Mouse (Mus musculus) mouse embryonic stem cell (cell line): ENCODE results near the gene Cd274.

ENCODE experiments used
- in situ Hi-C, 2 experiments: fragments of 300-500 bp; cut with MboI; formaldehyde crosslinking; loops; 1 replicate in 1 of 2; 3 replicates in 1 of 2; pipeline ENCODE4 v1.14.3; 2019 to 2020; ENCODE audit warnings: low sequenced_read_pairs in 2 of 2, low pct_unique_long_range_greater_than_20kb in 1 of 2, mixed read lengths in 1 of 2; ENCODE audit not compliant: unreplicated experiment in 1 of 2

Gene Cd274

DNA sequence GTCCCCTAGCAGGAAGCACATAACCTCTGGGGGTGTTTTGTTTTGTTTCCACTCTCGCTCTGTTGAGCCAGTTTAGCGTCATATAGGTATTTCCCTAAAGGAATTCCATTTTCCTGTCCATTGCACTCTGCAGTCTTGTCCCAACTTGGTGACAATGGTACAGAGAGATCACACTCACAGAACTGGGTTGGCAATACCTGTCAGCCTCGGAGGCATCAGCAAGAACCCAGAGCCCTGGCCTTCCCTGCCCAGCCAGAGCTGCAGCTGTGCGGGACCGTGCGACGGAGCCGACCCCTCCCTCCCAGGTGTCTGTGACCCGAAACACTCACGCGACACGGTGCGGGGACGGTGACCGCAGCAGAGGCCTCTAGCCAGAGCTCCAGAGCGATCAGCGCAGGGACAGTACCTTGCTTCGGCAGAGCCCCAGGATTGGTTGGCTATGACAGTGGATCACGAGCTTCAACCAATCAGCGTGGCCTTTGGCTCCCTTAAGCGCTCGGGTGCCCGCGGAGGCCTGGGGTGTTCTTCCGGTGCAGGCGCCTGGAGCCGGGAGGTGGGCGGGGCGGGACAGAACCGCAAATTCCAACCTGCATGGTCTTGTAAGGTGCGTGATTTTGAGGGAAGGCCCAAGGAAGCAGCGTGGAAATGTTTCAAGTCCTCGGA, 5.7 kb upstream of the Cd274 start:
- in situ Hi-C loops, result loop anchor here in 1 of 2 experiments (25.0 kb wide), 1 partner anchor 574 kb away; no protein-coding TSS in a partner anchor

GRCm38 (mm10) chr19:29362173-29362930, 4.9 kb upstream of the Cd274 start:
- in situ Hi-C loops, result loop anchor here in 1 of 2 experiments (25.0 kb wide), 1 partner anchor 575 kb away; no protein-coding TSS in a partner anchor

DNA sequence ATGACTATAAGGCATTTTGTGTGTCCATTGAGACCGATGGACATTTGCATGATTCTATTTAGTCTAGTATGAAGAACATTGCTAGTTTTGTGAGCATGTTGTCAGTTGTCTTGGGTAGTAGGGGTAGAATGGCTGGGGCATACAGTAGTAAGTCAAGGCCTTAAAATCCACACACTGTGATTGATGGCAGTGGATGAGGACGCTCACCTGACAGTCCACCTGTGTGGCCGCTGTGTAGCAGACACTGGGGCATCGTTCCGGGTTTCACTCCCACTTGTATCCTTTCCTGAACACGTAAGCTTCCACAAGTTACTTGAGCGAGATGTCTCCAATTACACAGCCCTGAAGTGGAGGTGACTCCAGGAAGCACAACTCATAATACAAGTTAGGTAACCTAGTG, 3.7 kb upstream of the Cd274 start:
- in situ Hi-C loops, result loop anchor here in 1 of 2 experiments (25.0 kb wide), 1 partner anchor 576 kb away; no protein-coding TSS in a partner anchor

GRCm38 (mm10) chr19:29364076-29364475, 3.2 kb upstream of the Cd274 start:
- in situ Hi-C loops, result loop anchor here in 1 of 2 experiments (25.0 kb wide), 1 partner anchor 577 kb away; no protein-coding TSS in a partner anchor

- in situ Hi-C loops, result loop anchor here in 1 of 2 experiments (25.0 kb wide), 1 partner anchor 578 kb away; no protein-coding TSS in a partner anchor
These were observed 2.1 kb upstream of the Cd274 start for GRCm38 (mm10) chr19:29365105-29365504.

DNA sequence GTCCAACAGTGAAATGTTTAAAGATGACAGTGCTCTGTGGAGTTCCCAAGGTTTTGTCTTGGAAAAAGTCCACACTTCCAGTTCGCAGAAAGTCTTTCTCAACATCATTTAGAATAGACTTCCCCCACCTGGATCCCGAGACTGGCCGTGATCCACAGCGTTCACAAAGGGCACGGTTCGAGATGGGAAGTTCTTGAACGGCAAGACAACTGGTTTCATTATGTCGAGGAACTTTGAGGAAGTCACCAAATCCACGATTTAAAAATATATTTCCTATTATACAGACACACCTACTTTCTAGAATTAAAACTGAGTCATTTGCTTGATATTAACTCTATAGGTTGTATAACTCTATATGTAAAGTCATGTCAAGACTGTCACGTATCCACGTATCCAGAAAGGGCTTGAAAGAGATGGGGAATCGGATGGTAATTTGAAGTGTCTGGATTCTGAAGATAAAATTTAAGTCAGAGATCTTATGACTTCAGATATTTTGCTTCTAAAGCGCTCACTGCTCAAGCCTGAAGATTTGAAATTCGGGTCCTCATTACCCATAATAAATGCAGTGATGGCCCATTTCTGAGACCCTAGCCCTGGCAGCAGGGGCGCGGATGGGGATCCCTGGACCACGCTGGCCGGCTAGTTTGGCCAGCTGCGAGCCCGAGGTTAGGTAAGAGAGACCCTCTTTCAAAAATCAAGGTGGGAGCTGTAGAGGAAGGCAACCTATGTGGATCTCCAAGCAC, 858 bp upstream of the Cd274 start:
- in situ Hi-C loops, result loop anchor here in 1 of 2 experiments (25.0 kb wide), 1 partner anchor 579 kb away; no protein-coding TSS in a partner anchor

DNA sequence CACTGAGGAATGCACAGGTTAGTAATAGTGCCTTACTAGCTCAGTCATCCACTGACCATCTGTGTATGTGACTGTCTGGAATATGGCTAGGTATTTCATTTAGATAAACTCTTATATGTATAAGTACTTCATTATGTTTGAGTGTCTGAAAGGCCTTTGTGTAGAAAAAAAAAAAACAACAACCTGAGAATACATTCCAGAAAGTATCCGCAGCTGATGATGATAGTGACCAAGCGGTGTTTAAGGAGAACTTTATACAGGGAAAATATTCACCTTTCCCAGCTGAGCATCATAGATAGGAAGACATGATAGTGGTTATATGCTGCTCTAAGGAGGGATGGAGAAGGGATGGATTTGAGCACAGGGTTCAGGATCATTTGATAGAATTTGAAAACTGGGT, 786 bp downstream of the Cd274 start:
- in situ Hi-C loops, result loop anchor here in 1 of 2 experiments (25.0 kb wide), 1 partner anchor 581 kb away; no protein-coding TSS in a partner anchor

- in situ Hi-C loops, result loop anchor here in 1 of 2 experiments (25.0 kb wide), 1 partner anchor 581 kb away; no protein-coding TSS in a partner anchor
These were observed 1.5 kb downstream of the Cd274 start for GRCm38 (mm10) chr19:29368671-29369309.

GRCm38 (mm10) chr19:29370112-29370511, 2.9 kb downstream of the Cd274 start:
- in situ Hi-C loops, result loop anchor here in 1 of 2 experiments (25.0 kb wide), 1 partner anchor 583 kb away; no protein-coding TSS in a partner anchor

DNA sequence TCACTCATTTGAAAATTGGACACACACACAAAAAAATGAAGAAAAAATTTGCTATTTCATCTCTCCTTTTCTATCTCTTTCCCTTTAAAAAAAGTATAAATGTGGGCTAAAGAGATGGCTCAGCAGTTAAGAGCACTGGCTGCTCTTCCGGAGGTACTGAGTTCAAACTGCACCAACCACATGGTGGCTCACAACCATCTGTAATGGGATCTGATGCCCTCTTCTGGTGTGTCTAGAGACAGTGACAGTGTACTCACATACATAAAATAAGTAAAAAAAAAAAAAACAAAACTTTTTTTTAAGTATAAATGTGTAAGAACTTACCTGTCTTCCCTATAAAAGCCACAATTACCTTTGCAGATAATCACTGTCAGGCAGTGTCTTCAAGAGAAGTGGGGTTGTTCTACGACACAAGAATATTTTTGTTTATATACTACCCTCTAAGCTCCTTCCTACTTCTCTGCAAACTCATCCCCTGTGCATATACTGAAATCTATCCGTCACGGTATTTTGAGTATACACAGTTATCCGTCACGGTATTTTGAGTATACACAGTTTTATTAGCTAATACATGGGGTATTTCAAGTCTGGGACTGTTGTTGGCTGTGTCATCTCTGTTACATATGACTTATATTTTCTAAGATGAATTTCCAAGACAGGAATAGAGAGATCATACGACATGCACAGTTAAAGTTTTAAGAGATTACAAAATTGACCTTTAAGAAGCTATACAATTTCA, 3.5 kb downstream of the Cd274 start:
- in situ Hi-C loops, result loop anchor here in 1 of 2 experiments (25.0 kb wide), 1 partner anchor 583 kb away; no protein-coding TSS in a partner anchor

GRCm38 (mm10) chr19:29371284-29372081, 4.2 kb downstream of the Cd274 start:
- in situ Hi-C loops, result loop anchor here in 1 of 2 experiments (25.0 kb wide), 1 partner anchor 584 kb away; no protein-coding TSS in a partner anchor

- in situ Hi-C loops, result loop anchor here in 1 of 2 experiments (25.0 kb wide), 1 partner anchor 585 kb away; no protein-coding TSS in a partner anchor
These were observed 4.9 kb downstream of the Cd274 start for GRCm38 (mm10) chr19:29372138-29372537.

DNA sequence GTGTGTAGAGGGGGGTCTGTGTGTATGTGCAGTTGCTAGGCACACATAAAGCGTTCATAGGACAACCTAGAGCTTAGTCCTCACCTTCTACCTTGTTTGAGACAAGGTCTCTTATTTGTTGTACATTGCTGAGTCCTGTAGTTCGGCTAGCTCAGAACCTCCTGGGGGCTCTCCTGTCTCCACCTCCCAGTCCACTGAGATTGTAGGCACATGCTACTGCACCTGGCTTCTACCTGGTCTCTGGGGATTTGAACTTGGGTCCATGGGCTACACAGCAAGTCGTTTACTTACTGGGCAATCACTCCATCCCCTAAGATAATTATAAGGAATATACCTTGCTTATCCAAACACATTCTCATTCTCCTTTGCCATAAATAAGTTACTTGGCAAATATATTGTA, 5.4 kb downstream of the Cd274 start:
- in situ Hi-C loops, result loop anchor here in 1 of 2 experiments (25.0 kb wide), 1 partner anchor 585 kb away; no protein-coding TSS in a partner anchor

DNA sequence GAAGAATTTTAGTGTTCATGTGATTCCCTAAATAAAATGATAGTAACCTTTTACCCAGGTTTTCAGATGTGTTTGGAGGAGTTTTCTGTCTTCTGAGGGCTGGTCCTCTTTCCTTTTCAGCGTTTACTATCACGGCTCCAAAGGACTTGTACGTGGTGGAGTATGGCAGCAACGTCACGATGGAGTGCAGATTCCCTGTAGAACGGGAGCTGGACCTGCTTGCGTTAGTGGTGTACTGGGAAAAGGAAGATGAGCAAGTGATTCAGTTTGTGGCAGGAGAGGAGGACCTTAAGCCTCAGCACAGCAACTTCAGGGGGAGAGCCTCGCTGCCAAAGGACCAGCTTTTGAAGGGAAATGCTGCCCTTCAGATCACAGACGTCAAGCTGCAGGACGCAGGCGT, 6.2 kb downstream of the Cd274 start:
- in situ Hi-C loops, result loop anchor here in 1 of 2 experiments (25.0 kb wide), 1 partner anchor 586 kb away; no protein-coding TSS in a partner anchor

DNA sequence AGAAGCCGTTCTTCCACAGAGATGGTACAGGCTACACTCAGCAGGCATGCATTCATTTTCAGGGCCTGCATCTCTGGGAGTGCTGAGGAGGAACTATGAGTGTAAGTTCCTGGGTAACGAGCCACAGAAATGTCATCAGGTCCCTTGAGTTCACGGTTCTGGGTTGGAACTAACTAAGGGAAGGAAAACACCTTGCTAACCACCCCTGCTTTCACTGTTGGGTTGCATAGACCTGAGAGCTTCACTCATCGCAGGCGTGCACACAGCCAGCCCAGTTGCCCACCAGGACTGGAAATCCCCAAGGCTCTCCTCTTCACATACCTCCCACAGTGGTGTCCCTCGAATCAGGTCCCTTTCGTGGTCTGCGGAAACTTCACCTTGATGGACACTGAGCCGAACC, 7.7 kb downstream of the Cd274 start:
- in situ Hi-C loops, result loop anchor here in 1 of 2 experiments (25.0 kb wide), 1 partner anchor 588 kb away; no protein-coding TSS in a partner anchor

GRCm38 (mm10) chr19:29376382-29376781, 9.1 kb downstream of the Cd274 start:
- in situ Hi-C loops, result no loop called here
